Mouse (Mus musculus) liver, adult 2 months (tissue): ENCODE results near the gene Bmx.

Source experiments
- CTCF ChIP-seq: fragments of 200-500 bp; IDR thresholded peaks from 2 replicates; pipeline ENCODE4 v1.5.1; 2011; ENCODE audit warnings: low read depth, low read length, control low read depth
- POLR2A ChIP-seq: fragments of 200-500 bp; IDR thresholded peaks from 2 replicates; pipeline ENCODE4 v1.6.1; 2011; ENCODE audit warnings: low read length, control low read depth; ENCODE audit not compliant: insufficient read depth; ENCODE audit errors: extremely low read depth

DNA sequence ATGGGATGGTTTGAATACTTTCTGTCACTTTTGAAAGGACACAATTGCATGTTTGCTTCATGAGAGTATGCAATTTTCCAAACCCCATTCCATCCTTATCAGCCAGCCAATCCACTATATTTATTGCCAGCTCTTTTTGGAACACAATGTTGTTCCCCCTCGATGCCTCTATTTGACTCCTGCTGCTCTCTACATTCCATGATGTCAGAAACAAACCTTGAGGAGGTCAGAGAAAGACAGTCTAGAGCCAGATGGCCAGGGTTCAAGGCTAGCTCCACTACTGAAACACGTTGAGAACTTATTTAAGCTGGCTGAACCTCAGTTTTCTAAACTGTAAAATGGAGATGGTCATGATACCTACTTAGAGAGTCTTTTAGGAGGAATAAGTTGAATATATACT is 48.3 kb upstream of the Bmx start:
- TF ChIP-seq CTCF (no peak), POLR2A (no peak)
